Mouse (Mus musculus): ENCODE measurements at regions not wholly inside any gene's neighbourhood (a gene's known extent, or its start where the extent isn't known, plus 50 kb on each side); places are given as distances from the start of the nearest gene placed in this dataset.

- CTCF ChIA-PET = no interaction called here
Measured at GRCm38 (mm10) chr4:68367983-68368382, 586.2 kb downstream of the Brinp1 start.

- CTCF ChIA-PET = no interaction called here
Measured at GRCm38 (mm10) chr4:68319575-68319974, 634.6 kb downstream of the Brinp1 start.

- CTCF ChIA-PET = no interaction called here
Measured at GRCm38 (mm10) chr4:68312751-68313150, 641.4 kb downstream of the Brinp1 start.

- CTCF ChIA-PET = interaction anchor here (0.5 kb wide), 1 partner anchor 86 kb away, joined by 3 read pairs; no protein-coding TSS in a partner anchor
Measured at GRCm38 (mm10) chr4:68284845-68285244, 669.4 kb downstream of the Brinp1 start.

- CTCF ChIA-PET = no interaction called here
Measured at GRCm38 (mm10) chr4:68280903-68281302, 673.3 kb downstream of the Brinp1 start.

GRCm38 (mm10) chr4:68275063-68275708 is 679.0 kb downstream of the Brinp1 start:
- CTCF ChIA-PET = no interaction called here

Measured in spleen, embryonic (tissue).